Mouse (Mus musculus) liver, embryonic 16.5 days (tissue): ENCODE results near the gene Gramd4. TPM values are rescaled to one million over a fixed set of nuclear protein-coding genes. Genes with fewer than 3 reads are reported as not detected.

ENCODE experiments used
- ATAC-seq: fragments of 200-750 bp; cut with Nextera tagmentation; 2 replicates; pipeline ENCODE4 v1.8.0; 2017; ENCODE audit warnings: low read depth, mild to moderate bottlenecking, moderate number of reproducible peaks, moderate library complexity
- H3K27ac ChIP-seq: fragments of 300-500 bp; sonication (generic); 2 replicates; pipeline ENCODE4 v1.5.1; 2014; ENCODE audit warnings: mild to moderate bottlenecking, low read length
- H3K27me3 ChIP-seq: fragments of 300-500 bp; sonication (generic); 2 replicates; pipeline ENCODE4 v1.6.1; 2014; ENCODE audit warnings: low read depth, low read length, mixed read lengths; ENCODE audit not compliant: control insufficient read depth, insufficient read depth
- H3K36me3 ChIP-seq: fragments of 300-500 bp; sonication (generic); 2 replicates; pipeline ENCODE4 v1.6.1; 2014; ENCODE audit warnings: mild to moderate bottlenecking; ENCODE audit not compliant: control insufficient read depth, insufficient read depth
- H3K4me1 ChIP-seq: fragments of 300-500 bp; sonication (generic); 2 replicates; pipeline ENCODE4 v1.6.1; 2014; ENCODE audit warnings: low read depth, low read length, mixed read lengths; ENCODE audit not compliant: control insufficient read depth
- H3K4me2 ChIP-seq: fragments of 300-500 bp; sonication (generic); 2 replicates; pipeline ENCODE4 v1.6.1; 2014; ENCODE audit warnings: low read depth, low read length, mixed read lengths
- H3K4me3 ChIP-seq: fragments of 300-500 bp; sonication (generic); 2 replicates; pipeline ENCODE4 v1.5.1; 2014; ENCODE audit warnings: low read depth, mild to moderate bottlenecking, low read length
- H3K9ac ChIP-seq: fragments of 300-500 bp; sonication (generic); 2 replicates; pipeline ENCODE4 v1.6.1; 2014; ENCODE audit warnings: low read depth, low read length
- H3K9me3 ChIP-seq: fragments of 300-500 bp; sonication (generic); replicated peaks from 2 replicates; pipeline ENCODE4 v1.6.1; 2016; ENCODE audit warnings: low read length; ENCODE audit not compliant: control insufficient read depth
- WGBS: fragments of 180-500 bp; shearing (Covaris S2); extraction: QIAGEN DNeasy Blood & Tissue Kit; methylation state at CpG from one replicate; pipeline ENCODE4 v1.1.7; 2014; ENCODE audit not compliant: insufficient replicate concordance; 5-methylcytosine and 5-hydroxymethylcytosine counted together
- polyA plus RNA-seq: library from polyadenylated mRNA; unstranded; fragments of >200 nt; fragmentation: Nextera tagmentation; extraction: Ambion mirVana; gene quantifications from 2 replicates; pipeline ENCODE4 v1.2.1, GENCODE M21; 2015

Gramd4 gene
- polyA plus RNA-seq, 1 experiment from 2014 or later: 3.4 TPM

DNA sequence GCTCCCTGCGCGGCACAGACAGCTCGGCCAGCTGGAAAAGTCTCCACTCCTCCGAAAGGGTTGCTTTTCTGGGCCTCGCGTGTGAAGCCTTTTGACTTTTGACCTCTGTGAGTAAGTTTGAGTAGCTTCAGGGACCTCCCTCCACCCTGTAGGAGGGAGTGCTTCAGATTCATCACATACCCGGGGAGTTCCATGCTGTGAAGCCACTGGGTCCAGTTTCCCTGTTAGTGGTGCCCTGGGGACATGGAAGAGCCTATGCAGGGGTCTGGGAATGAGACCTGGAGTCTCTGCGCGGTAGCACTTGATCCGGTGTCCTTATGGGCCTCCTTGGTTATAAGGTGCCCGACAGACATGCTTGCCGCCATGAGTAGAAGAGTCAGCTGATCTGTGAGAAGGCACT is 24.2 kb downstream of the Gramd4 start:
- no peak overlapping the region for H3K9ac ChIP-seq
- no peak overlapping the region for H3K4me3 ChIP-seq
- no peak overlapping the region for H3K27ac ChIP-seq
- no peaks in the 10 kb centered on the region for H3K9me3 ChIP-seq
- H3K36me3 ChIP-seq: no peaks in the 10 kb centered on the region
- no peak for ATAC-seq
- 82% methylated on average over 12 of the region's 12 CpGs for WGBS
- H3K4me2 ChIP-seq: no peak overlapping the region
- peaks cover 15% of the 10 kb centered on the region for H3K4me1 ChIP-seq
- H3K27me3 ChIP-seq: no peaks in the 10 kb centered on the region

DNA sequence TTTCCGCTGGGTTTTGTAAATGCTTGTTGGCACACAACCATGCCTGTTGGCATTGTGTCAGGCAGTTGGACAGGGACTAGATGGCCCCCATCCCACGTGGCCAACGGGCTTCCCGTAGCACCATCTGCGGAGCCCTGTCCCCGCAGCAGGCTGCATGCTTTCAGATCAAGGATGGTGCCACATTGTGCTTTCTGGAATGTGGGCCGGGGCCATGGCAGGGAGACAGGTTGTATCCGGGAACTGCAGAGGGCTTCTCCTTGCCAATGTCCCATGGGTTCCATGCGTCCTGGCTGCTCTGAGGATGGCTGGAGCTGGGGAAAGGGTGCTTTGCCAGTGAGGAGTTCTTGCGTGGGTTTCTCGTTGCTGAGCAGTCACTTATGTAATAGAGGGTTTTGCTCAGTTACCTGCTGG is 25.1 kb downstream of the Gramd4 start:
- Histone ChIP-seq H3K27ac (no peak overlapping the region), H3K27me3 (no peaks in the 10 kb centered on the region), H3K4me1 (peaks cover 15% of the 10 kb centered on the region), H3K4me3 (no peak overlapping the region), H3K36me3 (no peaks in the 10 kb centered on the region), H3K4me2 (no peak overlapping the region), H3K9me3 (no peaks in the 10 kb centered on the region), H3K9ac (no peak overlapping the region)
- WGBS: 80% methylated on average over 11 of the region's 11 CpGs
- no peak for ATAC-seq

DNA sequence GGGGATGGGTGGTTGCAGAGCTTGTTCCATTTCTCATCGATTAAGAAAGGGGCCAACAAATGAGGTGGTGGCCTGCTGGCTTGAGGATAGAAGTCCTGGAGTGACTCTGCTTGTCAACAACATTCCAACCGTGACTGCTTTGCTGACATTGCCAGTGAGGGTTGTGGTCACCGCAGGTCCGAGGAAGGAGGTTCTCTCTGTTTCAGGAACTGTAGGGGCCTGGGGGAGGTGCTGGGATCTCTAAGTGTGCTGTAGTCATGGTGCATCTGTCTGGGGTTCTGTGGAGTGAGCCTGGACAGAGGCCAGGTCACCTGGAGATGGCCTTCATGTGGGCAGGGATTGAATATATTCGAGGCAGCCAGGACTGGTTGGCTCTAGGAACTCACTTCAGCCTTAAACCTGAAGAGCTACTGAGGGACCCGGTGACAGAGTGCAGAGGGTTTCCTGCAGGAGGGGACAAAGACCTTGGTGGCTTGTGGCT is 25.8 kb downstream of the Gramd4 start:
- Histone ChIP-seq H3K4me1 (peaks cover 22% of the 10 kb centered on the region), H3K36me3 (no peaks in the 10 kb centered on the region), H3K9ac (no peak overlapping the region), H3K27me3 (no peaks in the 10 kb centered on the region), H3K27ac (peak overlapping the region; percentile 29; the same call in 1 of the 2 replicates), H3K4me2 (no peak overlapping the region), H3K9me3 (no peaks in the 10 kb centered on the region), H3K4me3 (no peak overlapping the region)
- WGBS: 19% methylated on average over 6 of the region's 6 CpGs
- ATAC-seq: no peak

DNA sequence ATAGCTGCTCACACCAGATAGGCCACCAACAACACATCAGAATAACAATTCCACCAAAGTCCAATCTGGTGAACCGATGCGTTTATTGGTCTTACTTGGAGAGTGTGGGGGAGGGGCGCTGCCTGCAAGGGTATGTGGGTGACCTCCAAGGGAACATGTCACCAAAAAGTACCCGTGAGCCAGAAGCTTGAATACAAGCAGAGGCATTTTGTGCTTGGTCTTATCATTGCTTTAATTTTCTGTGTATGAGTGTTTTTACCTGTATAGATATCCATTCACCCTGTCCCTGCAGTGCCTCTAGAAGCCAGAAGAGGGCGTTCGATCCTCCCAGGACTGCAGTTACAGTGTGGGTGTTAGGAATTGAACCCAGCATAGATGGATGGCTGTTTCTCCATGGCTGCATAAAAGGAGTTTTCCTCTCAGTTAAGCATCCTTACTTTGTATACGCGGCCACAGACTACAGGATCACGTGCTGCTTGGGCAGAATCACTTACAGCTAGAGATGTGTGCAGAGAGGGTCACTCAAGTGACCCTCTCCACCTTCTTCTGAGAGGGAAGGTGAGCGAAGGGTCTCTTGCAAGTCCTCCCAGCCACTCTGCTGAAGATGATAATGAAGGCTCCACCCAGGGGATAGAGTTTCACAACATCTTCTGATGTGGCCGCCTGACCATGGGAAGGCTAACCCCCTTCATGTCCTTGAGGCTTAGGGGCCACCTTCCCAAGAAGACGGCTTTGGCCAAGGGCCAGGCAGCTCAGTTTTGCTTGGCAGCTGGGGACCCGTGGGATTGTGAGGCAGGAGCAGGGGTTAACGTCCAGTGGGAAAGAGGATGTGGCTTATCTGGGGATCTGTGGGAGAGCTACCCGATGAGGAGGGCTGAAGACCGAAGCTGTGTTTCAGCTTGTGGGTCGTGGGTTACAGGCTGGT is 28.1 kb downstream of the Gramd4 start:
- peaks cover 41% of the 10 kb centered on the region for H3K4me1 ChIP-seq
- H3K36me3 ChIP-seq: no peaks in the 10 kb centered on the region
- H3K4me2 ChIP-seq: no peak overlapping the region
- no peak overlapping the region for H3K4me3 ChIP-seq
- ATAC-seq: no peak
- H3K27me3 ChIP-seq: no peaks in the 10 kb centered on the region
- no peak overlapping the region for H3K9ac ChIP-seq
- 45% methylated on average over 17 of the region's 17 CpGs for WGBS
- no peak overlapping the region for H3K27ac ChIP-seq
- H3K9me3 ChIP-seq: no peaks in the 10 kb centered on the region

DNA sequence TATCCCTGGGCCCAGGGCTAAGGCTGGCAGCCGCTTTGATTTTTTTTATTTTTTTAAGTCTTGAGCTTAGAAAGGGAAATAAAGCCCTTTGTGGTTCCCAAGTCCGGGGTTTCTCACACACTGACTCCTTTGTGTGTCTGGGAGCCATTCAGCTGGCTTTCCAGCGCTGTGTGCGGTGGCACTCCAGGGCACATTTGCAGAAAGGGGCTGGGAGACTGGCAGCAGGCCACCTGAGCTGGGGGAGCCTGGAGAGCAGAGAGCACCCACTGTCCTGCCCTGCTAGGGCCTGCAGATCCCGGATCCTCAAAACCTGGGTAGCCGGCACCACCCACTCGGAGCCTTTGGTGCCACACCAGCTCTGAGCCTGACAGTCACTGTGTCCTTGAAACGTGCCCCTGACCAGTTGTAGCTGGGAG is 28.8 kb downstream of the Gramd4 start:
- ATAC-seq: no peak
- H3K4me2 ChIP-seq: no peak overlapping the region
- no peaks in the 10 kb centered on the region for H3K36me3 ChIP-seq
- H3K27me3 ChIP-seq: no peaks in the 10 kb centered on the region
- H3K9me3 ChIP-seq: no peaks in the 10 kb centered on the region
- no peak overlapping the region for H3K27ac ChIP-seq
- H3K9ac ChIP-seq: no peak overlapping the region
- peaks cover 41% of the 10 kb centered on the region for H3K4me1 ChIP-seq
- H3K4me3 ChIP-seq: no peak overlapping the region
- 75% methylated on average over 8 of the region's 8 CpGs for WGBS

DNA sequence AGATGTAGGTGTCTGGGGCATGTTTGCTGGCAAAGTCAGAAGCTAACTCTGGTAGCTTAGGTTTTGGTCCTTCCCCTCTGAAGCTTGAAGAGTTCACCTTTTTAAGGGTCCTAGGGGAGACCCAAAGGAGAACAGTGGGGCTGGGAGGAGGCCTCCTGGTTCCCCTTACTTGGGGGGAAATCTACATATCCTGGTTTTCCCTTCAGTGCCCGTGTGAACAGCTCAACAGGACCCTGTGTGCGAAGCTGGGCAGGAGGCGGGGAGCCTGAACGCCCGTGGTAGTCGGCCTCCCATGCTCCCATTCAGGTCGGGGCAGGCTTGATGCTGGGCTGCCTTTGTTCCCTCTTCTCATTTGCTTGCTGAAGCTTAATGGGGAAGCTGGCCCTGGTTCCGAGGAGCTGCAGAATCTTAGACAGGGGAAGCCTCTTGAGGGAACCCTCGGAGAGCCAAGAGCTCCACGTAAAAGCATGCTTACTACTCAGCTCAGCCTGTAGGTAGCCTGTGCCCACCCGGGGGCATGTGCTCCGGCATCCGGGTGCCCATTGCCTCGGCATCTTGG is 30.2 kb downstream of the Gramd4 start:
- Histone ChIP-seq H3K27me3 (no peaks in the 10 kb centered on the region), H3K9me3 (no peaks in the 10 kb centered on the region), H3K4me1 (peaks cover 41% of the 10 kb centered on the region), H3K9ac (no peak overlapping the region), H3K4me3 (no peak overlapping the region), H3K4me2 (no peak overlapping the region), H3K27ac (no peak overlapping the region), H3K36me3 (no peaks in the 10 kb centered on the region)
- ATAC-seq: no peak
- 55% methylated on average over 14 of the region's 14 CpGs for WGBS

DNA sequence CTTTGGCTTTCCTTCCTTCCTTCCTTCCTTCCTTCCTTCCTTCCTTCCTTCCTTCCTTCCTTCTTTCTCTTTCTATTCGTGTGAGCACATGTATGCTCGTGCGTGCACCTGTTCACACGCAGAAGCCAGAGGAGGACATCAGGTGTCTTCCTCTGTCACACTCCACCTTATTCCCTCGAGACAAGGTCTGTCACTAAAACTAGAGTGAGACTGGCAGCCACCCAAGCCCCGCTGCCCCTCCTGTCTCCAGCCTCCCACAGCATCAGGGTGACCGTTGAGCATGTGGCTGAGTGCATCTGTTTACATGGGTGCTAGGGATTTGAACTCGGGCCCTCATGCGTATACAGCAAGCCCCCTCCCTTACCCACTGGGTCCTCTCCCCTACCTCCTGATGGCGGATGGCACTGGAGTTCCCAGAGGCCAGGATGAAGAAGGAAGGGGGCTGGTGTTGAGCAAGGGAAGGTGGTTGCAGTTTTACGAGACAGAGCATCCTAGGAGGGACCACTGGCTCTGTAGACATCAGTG is 30.8 kb downstream of the Gramd4 start:
- no peak overlapping the region for H3K4me2 ChIP-seq
- no peak for ATAC-seq
- no peaks in the 10 kb centered on the region for H3K27me3 ChIP-seq
- no peak overlapping the region for H3K27ac ChIP-seq
- H3K9ac ChIP-seq: no peak overlapping the region
- H3K9me3 ChIP-seq: no peaks in the 10 kb centered on the region
- no peak overlapping the region for H3K4me3 ChIP-seq
- H3K4me1 ChIP-seq: peaks cover 41% of the 10 kb centered on the region
- H3K36me3 ChIP-seq: no peaks in the 10 kb centered on the region
- 74% methylated on average over 11 of the region's 11 CpGs for WGBS

DNA sequence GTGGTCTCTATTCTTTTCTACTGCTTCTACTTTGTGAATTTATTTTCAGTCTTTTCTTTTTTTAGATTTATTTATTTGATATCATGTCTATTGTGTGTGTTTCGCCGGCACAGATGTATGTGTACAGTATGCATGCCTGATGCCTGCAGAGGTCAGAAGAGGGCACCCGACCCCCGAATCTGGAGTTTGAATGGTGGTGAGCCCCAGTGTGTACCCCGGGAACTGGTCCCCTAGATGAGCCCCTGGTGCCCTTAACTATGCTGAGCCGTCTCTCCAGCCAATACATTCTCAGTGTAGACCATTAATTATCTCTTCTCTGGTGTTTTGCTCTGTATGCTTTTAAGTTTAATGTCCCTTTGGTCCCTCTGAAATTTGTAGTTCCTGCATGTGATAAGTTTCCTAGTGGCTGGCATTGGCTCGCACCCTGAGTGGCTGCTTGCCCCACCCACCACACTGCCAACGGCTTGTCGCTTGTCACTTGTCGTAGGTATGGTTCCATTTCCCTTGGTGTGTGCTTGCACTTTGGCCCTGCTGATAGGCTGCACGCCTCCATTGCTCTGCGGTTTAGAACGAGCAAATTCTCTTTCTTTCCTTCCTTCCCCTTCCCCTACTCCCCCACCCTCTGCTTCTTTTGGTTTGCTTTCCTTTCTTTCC is 31.7 kb downstream of the Gramd4 start:
- H3K9me3 ChIP-seq: no peaks in the 10 kb centered on the region
- no peak for ATAC-seq
- 0 out of 2 replicates have a peak overlapping the region, but pooled peaks have one; percentile 18 for H3K27ac ChIP-seq
- H3K36me3 ChIP-seq: no peaks in the 10 kb centered on the region
- WGBS: 29% methylated on average over 13 of the region's 13 CpGs
- H3K4me2 ChIP-seq: no peak overlapping the region
- no peak overlapping the region for H3K4me3 ChIP-seq
- no peaks in the 10 kb centered on the region for H3K27me3 ChIP-seq
- peaks cover 41% of the 10 kb centered on the region for H3K4me1 ChIP-seq
- no peak overlapping the region for H3K9ac ChIP-seq
